Mouse (Mus musculus): Measurements from ENCODE around the gene Pdcd10. TPM values are rescaled to one million over a fixed set of nuclear protein-coding genes. Genes with fewer than 3 reads are reported as not detected.

The Pdcd10 gene
- polyA plus RNA-seq, 1 experiment = 81.0 TPM

DNA sequence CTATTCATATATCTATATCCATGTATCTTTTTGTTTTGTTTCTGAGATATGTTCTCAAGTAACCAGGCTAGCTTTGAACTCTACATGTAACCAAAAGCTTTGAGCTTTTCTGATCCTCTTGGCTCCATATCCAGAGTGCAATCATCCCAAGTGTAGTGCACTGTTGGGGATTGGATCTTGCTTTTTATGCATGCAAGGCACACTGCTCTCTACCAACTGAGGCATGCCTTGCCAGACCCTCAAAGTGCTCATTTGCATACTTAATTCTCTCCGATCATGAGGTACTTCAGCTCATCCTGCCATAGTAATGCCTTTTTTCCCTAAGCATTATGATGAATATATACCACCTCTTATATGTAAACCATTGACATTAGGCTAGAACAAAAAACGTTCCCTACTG is 35.3 kb downstream of the Pdcd10 start:
- no peaks in the 10 kb centered on the region for H3K4me1 ChIP-seq (ENCODE audit: control insufficient read depth, insufficient read depth, insufficient read length, low read length)
- no peak overlapping the region for H3K27ac ChIP-seq (replicated peaks; ENCODE audit: low read depth, low read length)
- H3K4me3 ChIP-seq (ENCODE audit: insufficient read depth, low read depth, low read length) = no peak overlapping the region

DNA sequence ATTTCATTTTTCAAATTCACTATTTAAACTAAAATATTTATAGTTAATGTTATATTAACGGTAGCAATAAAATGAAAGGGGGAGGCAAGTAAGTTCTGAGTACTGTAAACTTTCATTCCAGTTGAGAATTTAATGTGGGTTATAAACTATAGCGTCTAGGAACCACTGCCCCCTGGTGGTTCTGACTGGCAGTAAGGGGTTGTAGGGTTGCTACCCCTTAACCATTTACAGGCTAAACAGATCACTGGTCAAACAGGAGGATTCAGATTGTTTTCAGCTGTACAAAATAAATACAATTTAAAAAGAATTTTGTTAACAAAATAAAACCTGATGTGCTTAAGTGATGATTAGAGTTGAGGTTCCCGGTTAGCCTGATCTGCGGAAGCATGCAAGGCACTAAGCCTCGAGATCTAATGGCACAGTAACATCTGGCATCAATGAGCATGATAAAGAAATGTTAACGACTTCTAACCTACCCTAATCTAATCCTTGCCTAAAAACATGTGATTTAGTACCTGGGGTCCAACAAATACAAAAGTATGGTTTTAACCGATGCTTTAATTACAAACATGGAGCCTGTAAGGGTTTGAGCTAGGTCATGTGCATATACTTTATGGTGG is 38.9 kb downstream of the Pdcd10 start:
- no peak overlapping the region for H3K27ac ChIP-seq (replicated peaks; ENCODE audit: low read depth, low read length)
- H3K4me3 ChIP-seq (ENCODE audit: insufficient read depth, low read depth, low read length) = no peak overlapping the region
- no peaks in the 10 kb centered on the region for H3K4me1 ChIP-seq (ENCODE audit: control insufficient read depth, insufficient read depth, insufficient read length, low read length)

DNA sequence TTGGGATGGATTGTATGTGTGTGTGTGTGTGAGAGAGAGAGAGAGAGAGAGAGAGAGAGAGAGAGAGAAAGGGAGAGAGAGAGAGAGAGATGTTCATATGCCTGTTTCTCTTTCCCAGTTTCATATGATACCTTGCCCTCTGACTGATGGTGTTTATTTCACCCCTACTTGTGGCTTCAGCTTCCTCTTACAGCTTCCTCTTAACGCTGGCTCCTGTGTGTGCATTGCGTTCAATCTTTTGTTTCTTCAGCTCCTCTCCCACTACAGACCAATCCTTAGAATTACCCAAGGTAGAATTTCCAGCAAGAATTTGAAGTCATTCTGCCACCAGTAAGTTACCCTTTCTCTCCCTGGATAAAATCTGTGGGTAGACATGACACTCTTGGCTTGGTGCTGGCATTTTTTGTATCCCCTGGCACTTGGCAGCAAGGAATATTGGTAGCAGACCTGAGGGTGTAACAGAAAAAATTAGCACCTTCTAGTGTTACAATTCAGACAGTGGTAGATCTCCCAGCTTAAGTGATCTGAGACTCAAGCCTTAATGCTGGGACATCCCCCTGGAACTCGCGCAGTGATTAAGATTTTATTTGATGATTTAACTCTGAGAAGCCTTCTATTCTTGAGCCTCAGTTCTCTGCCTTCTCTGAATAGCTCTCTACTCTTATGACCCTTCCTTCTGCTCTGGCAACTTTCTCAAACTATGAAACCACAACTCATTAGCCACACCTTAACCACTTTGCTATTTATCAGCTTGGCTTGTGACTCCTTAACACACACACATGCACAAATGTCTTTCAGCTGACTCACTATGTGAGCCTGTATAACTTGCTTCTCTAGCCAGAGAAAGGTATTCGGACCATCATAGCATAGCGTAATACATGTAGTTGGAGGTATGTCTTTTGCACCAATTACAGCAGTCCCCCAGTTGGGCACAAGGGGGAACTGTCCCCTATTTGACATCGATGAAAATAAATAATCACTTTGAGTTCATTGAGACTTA is 57.4 kb downstream of the Pdcd10 start:
- Histone ChIP-seq H3K4me3 (ENCODE audit: insufficient read depth, low read depth, low read length) (no peak overlapping the region), H3K27ac (replicated peaks; ENCODE audit: low read depth, low read length) (no peak overlapping the region), H3K4me1 (ENCODE audit: control insufficient read depth, insufficient read depth, insufficient read length, low read length) (no peaks in the 10 kb centered on the region)

- Histone ChIP-seq H3K27ac (replicated peaks; ENCODE audit: low read depth, low read length) (no peak overlapping the region), H3K4me1 (ENCODE audit: control insufficient read depth, insufficient read depth, insufficient read length, low read length) (no peaks in the 10 kb centered on the region), H3K4me3 (ENCODE audit: insufficient read depth, low read depth, low read length) (no peak overlapping the region)
Measured at GRCm38 (mm10) chr3:75492913-75493312, 63.7 kb downstream of the Pdcd10 start.

DNA sequence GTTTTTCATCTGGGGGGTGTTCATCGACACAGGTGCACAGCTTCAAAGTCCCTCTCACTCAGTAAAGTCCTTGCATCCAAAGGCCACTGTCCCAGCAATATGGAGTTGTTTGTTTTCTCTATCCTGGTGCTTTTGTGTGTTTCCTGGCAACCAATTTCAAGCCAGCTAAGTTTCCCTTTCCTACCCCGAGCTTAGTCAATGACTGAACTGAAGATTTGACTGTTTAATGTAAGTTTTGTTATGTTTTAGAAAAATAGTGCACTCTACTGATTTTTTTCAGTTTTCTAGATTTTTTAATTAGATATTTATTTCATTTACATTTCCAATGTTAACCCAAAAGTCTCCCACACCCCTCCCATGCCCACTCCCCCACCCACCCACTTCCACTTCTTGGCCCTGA is 74.6 kb downstream of the Pdcd10 start, which contains the start of gene Wdr49:
Gene Wdr49, minus strand, starts transcription at position 101 of the 400 bp plus-strand sequence.
- H3K4me3 ChIP-seq (ENCODE audit: insufficient read depth, low read depth, low read length) = no peak within 1 kb of the TSS
- H3K27ac ChIP-seq (replicated peaks; ENCODE audit: low read depth, low read length) = no peak within 1 kb of the TSS
- no peaks in the 10 kb centered on the region for H3K4me1 ChIP-seq (ENCODE audit: control insufficient read depth, insufficient read depth, insufficient read length, low read length)

DNA sequence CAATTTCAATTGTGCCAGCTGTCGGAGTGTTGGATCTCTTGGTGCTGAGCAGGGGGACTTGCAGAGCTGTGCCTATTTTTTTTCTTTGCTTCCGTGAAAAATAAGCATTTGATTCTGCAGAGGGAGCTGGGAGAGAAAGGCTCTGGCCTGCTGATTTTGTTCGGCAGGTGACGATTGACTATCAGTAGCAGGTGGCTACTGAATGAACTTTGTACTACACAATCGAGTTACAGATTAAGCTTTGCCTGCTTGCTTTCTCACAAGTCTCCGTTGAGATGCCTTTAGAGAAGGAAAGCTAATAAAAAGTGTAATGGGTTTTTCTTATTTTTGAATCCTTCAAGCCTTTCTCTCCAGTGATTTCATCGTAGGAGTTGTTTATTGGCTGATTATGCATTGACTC is 81.5 kb downstream of the Pdcd10 start:
- Histone ChIP-seq H3K4me3 (ENCODE audit: insufficient read depth, low read depth, low read length) (no peak overlapping the region), H3K27ac (replicated peaks; ENCODE audit: low read depth, low read length) (no peak overlapping the region), H3K4me1 (ENCODE audit: control insufficient read depth, insufficient read depth, insufficient read length, low read length) (no peaks in the 10 kb centered on the region)

GRCm38 (mm10) chr3:75474657-75475056 is 82.0 kb downstream of the Pdcd10 start:
- H3K27ac ChIP-seq (replicated peaks; ENCODE audit: low read depth, low read length) = no peak overlapping the region
- no peaks in the 10 kb centered on the region for H3K4me1 ChIP-seq (ENCODE audit: control insufficient read depth, insufficient read depth, insufficient read length, low read length)
- no peak overlapping the region for H3K4me3 ChIP-seq (ENCODE audit: insufficient read depth, low read depth, low read length)

- no peaks in the 10 kb centered on the region for H3K4me1 ChIP-seq (ENCODE audit: control insufficient read depth, insufficient read depth, insufficient read length, low read length)
- H3K4me3 ChIP-seq (ENCODE audit: insufficient read depth, low read depth, low read length) = no peak overlapping the region
- H3K27ac ChIP-seq (replicated peaks; ENCODE audit: low read depth, low read length) = no peak overlapping the region
Measured at GRCm38 (mm10) chr3:75468154-75468553, 88.5 kb downstream of the Pdcd10 start.

Other genes with a start within 250 kb of the Pdcd10 start
- gene Wdr49, start 74.7 kb downstream of the Pdcd10 start, polyA plus RNA-seq (2012; ENCODE audit: insufficient read depth, insufficient read length, missing spikeins) = not detected in 2 replicates
- 0.52 and 2.6 TPM in 2 replicates for gene Serpini1, start 691 bp upstream of the Pdcd10 start, polyA plus RNA-seq (2012; ENCODE audit: insufficient read depth, insufficient read length, missing spikeins)
- gene Gm29133, start 191.3 kb upstream of the Pdcd10 start, polyA plus RNA-seq (2012; ENCODE audit: insufficient read depth, insufficient read length, missing spikeins) = not detected in 2 replicates